Mouse (Mus musculus): ENCODE measurements around the gene Plekhg2. TPM values are rescaled to one million over a fixed set of nuclear protein-coding genes. Genes with fewer than 3 reads are reported as not detected.

The Plekhg2 gene
- polyA plus RNA-seq, 1 experiment from 2014 or later, result 54.3 TPM

GRCm38 (mm10) chr7:28375176-28375921 lies 3.0 kb upstream of the Plekhg2 start:
- Histone ChIP-seq H3K27ac (ENCODE audit: low read depth) (peak overlapping the region; percentile 100), H3K9ac (ENCODE audit: low read length) (peak overlapping the region; percentile 69), H3K36me3 (ENCODE audit: control insufficient read depth, insufficient read depth, low read length) (peaks cover 11% of the 10 kb centered on the region; the same call in 1 of the 2 replicates), H3K4me2 (ENCODE audit: low read length) (peak overlapping the region; percentile 80), H3K4me3 (ENCODE audit: low read depth, low read length) (peak overlapping the region; percentile 91), H3K27me3 (replicated peaks; ENCODE audit: control insufficient read depth, insufficient read depth, low read length) (no peaks in the 10 kb centered on the region), H3K9me3 (ENCODE audit: control insufficient read depth, low read length) (no peaks in the 10 kb centered on the region), H3K4me1 (replicated peaks; ENCODE audit: control insufficient read depth, insufficient read depth, low read length) (peaks cover 43% of the 10 kb centered on the region)
- peak; percentile 91 for DNase-seq (ENCODE audit: low spot score)
- ATAC-seq (replicated peaks; ENCODE audit: low FRiP score, low TSS enrichment, low read depth), result peak; percentile 30
- WGBS, result under 1% methylated on average over 36 of the region's 36 CpGs

DNA sequence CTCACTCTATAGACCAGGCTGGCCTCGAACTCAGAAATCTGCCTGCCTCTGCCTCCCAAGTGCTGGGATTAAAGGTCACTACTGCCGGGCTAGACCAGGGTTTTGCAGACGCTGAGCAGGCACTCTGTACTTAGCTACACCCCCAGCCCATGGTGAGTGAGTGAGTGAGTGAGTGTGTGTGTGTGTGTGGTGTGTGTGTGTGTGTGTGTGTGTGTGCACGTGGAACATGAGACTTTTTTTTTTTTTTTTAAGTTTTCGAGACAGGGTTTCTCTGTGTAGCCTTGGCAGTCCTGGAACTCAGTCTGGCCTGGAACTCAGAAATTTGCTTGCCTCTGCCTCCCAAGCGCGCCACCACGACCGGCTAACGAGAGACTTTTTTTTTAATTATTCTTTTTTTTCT lies 2.2 kb upstream of the Plekhg2 start:
- Histone ChIP-seq H3K4me3 (ENCODE audit: low read depth, low read length) (peak overlapping the region; percentile 91; the same call in 1 of the 2 replicates), H3K4me1 (replicated peaks; ENCODE audit: control insufficient read depth, insufficient read depth, low read length) (peaks cover 47% of the 10 kb centered on the region), H3K9me3 (ENCODE audit: control insufficient read depth, low read length) (no peaks in the 10 kb centered on the region), H3K9ac (ENCODE audit: low read length) (no peak overlapping the region), H3K27me3 (replicated peaks; ENCODE audit: control insufficient read depth, insufficient read depth, low read length) (no peaks in the 10 kb centered on the region), H3K36me3 (ENCODE audit: control insufficient read depth, insufficient read depth, low read length) (peaks cover 18% of the 10 kb centered on the region), H3K4me2 (ENCODE audit: low read length) (peak overlapping the region; percentile 80), H3K27ac (ENCODE audit: low read depth) (peak overlapping the region; percentile 100)
- DNase-seq (ENCODE audit: low spot score) (no peak), ATAC-seq (replicated peaks; ENCODE audit: low FRiP score, low TSS enrichment, low read depth) (no peak)
- WGBS, result 74% methylated on average over 10 of the region's 10 CpGs

- Histone ChIP-seq H3K36me3 (ENCODE audit: control insufficient read depth, insufficient read depth, low read length) (peaks cover 25% of the 10 kb centered on the region), H3K9ac (ENCODE audit: low read length) (no peak overlapping the region), H3K27ac (ENCODE audit: low read depth) (peak overlapping the region; percentile 100), H3K4me1 (replicated peaks; ENCODE audit: control insufficient read depth, insufficient read depth, low read length) (peaks cover 46% of the 10 kb centered on the region), H3K9me3 (ENCODE audit: control insufficient read depth, low read length) (no peaks in the 10 kb centered on the region), H3K4me3 (ENCODE audit: low read depth, low read length) (no peak overlapping the region), H3K27me3 (replicated peaks; ENCODE audit: control insufficient read depth, insufficient read depth, low read length) (no peaks in the 10 kb centered on the region), H3K4me2 (ENCODE audit: low read length) (no peak overlapping the region)
- DNase-seq (ENCODE audit: low spot score), result no peak
- ATAC-seq (replicated peaks; ENCODE audit: low FRiP score, low TSS enrichment, low read depth), result no peak
- 74% methylated on average over 7 of the region's 7 CpGs for WGBS
Measured at GRCm38 (mm10) chr7:28373891-28374495, 1.6 kb upstream of the Plekhg2 start.

DNA sequence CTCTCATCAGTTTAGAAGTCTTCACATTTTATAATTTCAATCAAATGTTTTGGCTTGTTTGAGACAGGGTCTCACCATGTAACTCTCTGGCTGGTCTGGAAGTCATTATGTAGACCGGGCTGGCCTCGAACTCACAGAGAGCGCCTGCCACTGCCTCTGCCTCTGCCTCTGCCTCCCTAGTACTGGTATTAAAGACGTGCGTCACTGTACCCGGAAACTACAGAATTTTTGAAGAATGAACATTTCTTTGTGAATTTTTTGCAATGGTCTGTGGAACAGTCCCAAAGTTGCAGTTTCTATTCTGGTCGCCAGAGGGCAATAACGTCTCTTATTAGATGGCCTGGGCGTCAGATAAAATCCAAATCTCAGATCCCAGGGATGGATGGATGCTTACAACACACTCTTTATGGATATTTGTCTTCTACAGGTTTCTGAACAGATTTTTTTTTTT lies 757 bp upstream of the Plekhg2 start:
- Histone ChIP-seq H3K27ac (ENCODE audit: low read depth) (peak overlapping the region; percentile 92), H3K9ac (ENCODE audit: low read length) (peak overlapping the region; percentile 50), H3K36me3 (ENCODE audit: control insufficient read depth, insufficient read depth, low read length) (peaks cover 32% of the 10 kb centered on the region), H3K4me1 (replicated peaks; ENCODE audit: control insufficient read depth, insufficient read depth, low read length) (peaks cover 44% of the 10 kb centered on the region), H3K9me3 (ENCODE audit: control insufficient read depth, low read length) (no peaks in the 10 kb centered on the region), H3K4me2 (ENCODE audit: low read length) (peak overlapping the region; percentile 49), H3K27me3 (replicated peaks; ENCODE audit: control insufficient read depth, insufficient read depth, low read length) (no peaks in the 10 kb centered on the region), H3K4me3 (ENCODE audit: low read depth, low read length) (peak overlapping the region; percentile 80)
- ATAC-seq (replicated peaks; ENCODE audit: low FRiP score, low TSS enrichment, low read depth) (peak; percentile 9), DNase-seq (ENCODE audit: low spot score) (peak; percentile 90)
- WGBS, result 1% methylated on average over 9 of the region's 9 CpGs

DNA sequence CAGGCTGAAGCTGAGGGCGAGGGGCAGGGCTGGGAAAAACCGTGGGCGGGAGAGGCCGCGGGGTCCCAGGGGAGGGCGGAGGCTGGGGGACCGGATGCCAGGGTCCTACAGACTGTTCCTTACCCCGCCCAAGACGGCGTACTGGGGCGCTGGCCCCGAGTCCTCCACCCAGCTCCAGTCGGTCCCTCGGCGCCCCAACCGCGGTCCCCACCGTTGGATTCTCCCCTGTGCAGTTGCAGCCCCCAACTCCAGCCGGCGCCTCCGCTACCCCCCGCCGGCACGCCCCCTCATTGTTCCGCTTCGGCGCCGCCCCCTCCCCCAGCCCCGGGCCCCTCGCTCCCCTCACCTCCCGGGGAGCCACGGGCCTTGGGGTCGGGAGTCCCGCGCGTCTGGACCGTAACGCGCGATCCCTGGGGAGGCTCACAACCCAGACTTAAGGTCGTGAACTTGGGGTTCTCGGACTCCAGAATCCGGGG lies 847 bp downstream of the Plekhg2 start:
- ATAC-seq (replicated peaks; ENCODE audit: low FRiP score, low TSS enrichment, low read depth), result no peak; the same call in 1 of the 2 replicates
- H3K36me3 ChIP-seq (ENCODE audit: control insufficient read depth, insufficient read depth, low read length), result peaks cover 38% of the 10 kb centered on the region

GRCm38 (mm10) chr7:28370977-28371513 lies 1.4 kb downstream of the Plekhg2 start:
- peaks cover 23% of the 10 kb centered on the region for H3K4me1 ChIP-seq (replicated peaks; ENCODE audit: control insufficient read depth, insufficient read depth, low read length)

More for the DNA sequence above, 847 bp downstream of the Plekhg2 start:
- Histone ChIP-seq H3K9me3 (ENCODE audit: control insufficient read depth, low read length) (no peaks in the 10 kb centered on the region), H3K9ac (ENCODE audit: low read length) (peak overlapping the region; percentile 88), H3K27me3 (replicated peaks; ENCODE audit: control insufficient read depth, insufficient read depth, low read length) (no peaks in the 10 kb centered on the region), H3K27ac (ENCODE audit: low read depth) (peak overlapping the region; percentile 92), H3K4me3 (ENCODE audit: low read depth, low read length) (peak overlapping the region; percentile 80), H3K4me1 (replicated peaks; ENCODE audit: control insufficient read depth, insufficient read depth, low read length) (peaks cover 28% of the 10 kb centered on the region), H3K4me2 (ENCODE audit: low read length) (peak overlapping the region; percentile 87)
- under 1% methylated on average over 38 of the region's 43 CpGs for WGBS
- peak; percentile 76 for DNase-seq (ENCODE audit: low spot score)

GRCm38 (mm10) chr7:28370051-28370450 lies 2.3 kb downstream of the Plekhg2 start:
- no peak overlapping the region for H3K27ac ChIP-seq (ENCODE audit: low read depth)
- peak overlapping the region; percentile 87 for H3K4me2 ChIP-seq (ENCODE audit: low read length)
- no peak for DNase-seq (ENCODE audit: low spot score)
- no peaks in the 10 kb centered on the region for H3K9me3 ChIP-seq (ENCODE audit: control insufficient read depth, low read length)
- no peaks in the 10 kb centered on the region for H3K27me3 ChIP-seq (replicated peaks; ENCODE audit: control insufficient read depth, insufficient read depth, low read length)
- WGBS, result 88% methylated on average over 14 of the region's 14 CpGs
- no peak for ATAC-seq (replicated peaks; ENCODE audit: low FRiP score, low TSS enrichment, low read depth)
- peak overlapping the region; percentile 88; the same call in 1 of the 2 replicates for H3K9ac ChIP-seq (ENCODE audit: low read length)
- peaks cover 53% of the 10 kb centered on the region for H3K36me3 ChIP-seq (ENCODE audit: control insufficient read depth, insufficient read depth, low read length)
- peaks cover 20% of the 10 kb centered on the region for H3K4me1 ChIP-seq (replicated peaks; ENCODE audit: control insufficient read depth, insufficient read depth, low read length)
- peak overlapping the region; percentile 80 for H3K4me3 ChIP-seq (ENCODE audit: low read depth, low read length)

More at GRCm38 (mm10) chr7:28370977-28371513, 1.4 kb downstream of the Plekhg2 start:
- no peaks in the 10 kb centered on the region for H3K27me3 ChIP-seq (replicated peaks; ENCODE audit: control insufficient read depth, insufficient read depth, low read length)
- ATAC-seq (replicated peaks; ENCODE audit: low FRiP score, low TSS enrichment, low read depth) (no peak), DNase-seq (ENCODE audit: low spot score) (no peak)
- peak overlapping the region; percentile 88 for H3K9ac ChIP-seq (ENCODE audit: low read length)
- peak overlapping the region; percentile 92 for H3K27ac ChIP-seq (ENCODE audit: low read depth)
- H3K36me3 ChIP-seq (ENCODE audit: control insufficient read depth, insufficient read depth, low read length), result peaks cover 43% of the 10 kb centered on the region
- no peaks in the 10 kb centered on the region for H3K9me3 ChIP-seq (ENCODE audit: control insufficient read depth, low read length)
- WGBS, result 6% methylated on average over 11 of the region's 11 CpGs
- H3K4me2 ChIP-seq (ENCODE audit: low read length), result peak overlapping the region; percentile 87
- peak overlapping the region; percentile 80 for H3K4me3 ChIP-seq (ENCODE audit: low read depth, low read length)

DNA sequence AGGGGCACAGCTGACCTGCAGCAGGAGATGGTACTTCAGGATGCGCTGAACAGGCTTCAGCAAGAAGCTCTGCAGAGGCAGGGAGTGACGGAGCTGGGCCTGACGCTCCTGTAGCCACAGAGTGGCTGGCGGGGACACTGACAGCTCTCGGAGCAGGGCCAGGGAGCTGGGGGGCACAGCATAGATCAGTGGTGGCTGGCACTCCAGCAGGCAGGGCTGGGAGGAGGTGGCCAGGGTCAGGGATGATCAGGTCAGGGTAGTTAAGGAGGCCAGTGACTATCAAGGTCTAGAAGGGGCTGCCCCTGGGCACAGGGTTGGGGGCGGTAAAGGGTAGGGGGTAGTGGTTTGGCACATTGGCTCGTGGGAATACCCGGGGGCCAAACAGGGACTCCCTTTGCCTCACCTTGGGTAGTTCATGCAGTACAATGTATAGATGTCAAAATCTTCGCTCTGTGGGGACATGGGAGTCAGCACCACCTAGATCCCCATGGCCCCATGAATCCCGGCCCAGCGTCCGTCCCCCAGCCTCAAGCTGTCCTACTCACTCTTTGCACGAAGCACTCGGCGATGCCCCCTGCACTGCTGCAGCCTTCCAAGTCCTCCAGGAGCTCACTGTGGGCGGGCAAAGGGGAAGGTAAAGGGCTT lies 4.0 kb downstream of the Plekhg2 start:
- 89% methylated on average over 16 of the region's 16 CpGs for WGBS
- H3K27ac ChIP-seq (ENCODE audit: low read depth), result no peak overlapping the region
- no peak overlapping the region for H3K4me2 ChIP-seq (ENCODE audit: low read length)
- no peaks in the 10 kb centered on the region for H3K9me3 ChIP-seq (ENCODE audit: control insufficient read depth, low read length)
- DNase-seq (ENCODE audit: low spot score), result no peak
- peaks cover 17% of the 10 kb centered on the region for H3K4me1 ChIP-seq (replicated peaks; ENCODE audit: control insufficient read depth, insufficient read depth, low read length)
- H3K9ac ChIP-seq (ENCODE audit: low read length), result no peak overlapping the region
- no peak overlapping the region for H3K4me3 ChIP-seq (ENCODE audit: low read depth, low read length)
- ATAC-seq (replicated peaks; ENCODE audit: low FRiP score, low TSS enrichment, low read depth), result no peak
- no peaks in the 10 kb centered on the region for H3K27me3 ChIP-seq (replicated peaks; ENCODE audit: control insufficient read depth, insufficient read depth, low read length)
- peaks cover 69% of the 10 kb centered on the region for H3K36me3 ChIP-seq (ENCODE audit: control insufficient read depth, insufficient read depth, low read length)
